Mouse (Mus musculus) erythroblast, embryonic 14.5 days (primary cell): ENCODE results near the gene Phldb2.

Experiments used
- GATA1 ChIP-seq: IDR thresholded peaks from 2 replicates; pipeline ENCODE4 v1.6.1; 2012; ENCODE audit warnings: low read length, inconsistent platforms, mixed read lengths
- TAL1 ChIP-seq: IDR thresholded peaks from 3 replicates; pipeline ENCODE4 v1.6.1; 2012; ENCODE audit warnings: low read length, inconsistent platforms, mixed read lengths

GRCm38 (mm10) chr16:45877739-45878138, 75.7 kb downstream of the Phldb2 start:
- TF ChIP-seq TAL1 (no peak), GATA1 (no peak)
